Mouse (Mus musculus): ENCODE measurements around the gene Thy1. TPM values are rescaled to one million over a fixed set of nuclear protein-coding genes. Genes with fewer than 3 reads are reported as not detected.

The Thy1 gene
- total RNA-seq, 1 experiment: 10.2 TPM

GRCm38 (mm10) chr9:44029580-44030236 is 13.5 kb upstream of the Thy1 start:
- peaks cover 0 to 10% of the 10 kb centered on the region in 2 experiments; a peak in 2 of 4 replicates for H3K4me1 ChIP-seq (ENCODE audit: control insufficient read depth in 2 of 2, insufficient read depth in 2 of 2, low read length in 2 of 2, poor library complexity in 1 of 2)
- H3K4me3 ChIP-seq (ENCODE audit: insufficient read depth in 1 of 2, low read depth in 1 of 2, low read length in 2 of 2, poor library complexity in 1 of 2, severe bottlenecking in 1 of 2): no peak overlapping the region
- no peak overlapping the region for H3K9ac ChIP-seq (ENCODE audit: insufficient read depth, low read depth, low read length, poor library complexity, severe bottlenecking)
- no peak for DNase-seq (ENCODE audit: low read depth, low spot score)
- H3K9me3 ChIP-seq (ENCODE audit: control insufficient read depth, insufficient read depth, low read depth, low read length): no peaks in the 10 kb centered on the region
- no peak overlapping the region for H3K27ac ChIP-seq (ENCODE audit: insufficient read depth, low read depth, low read length, poor library complexity, severe bottlenecking)
- H3K36me3 ChIP-seq (ENCODE audit: control insufficient read depth, insufficient read depth, low read length, poor library complexity, severe bottlenecking): no peaks in the 10 kb centered on the region
- TF ChIP-seq HCFC1 (IDR thresholded peaks at IDR 0.05; ENCODE audit: borderline replicate concordance, insufficient read depth, low read length) (no peak), MAFK (IDR thresholded peaks at IDR 0.05; ENCODE audit: insufficient read depth, low read depth, low read length) (no peak), ZC3H11A (IDR thresholded peaks at IDR 0.05; ENCODE audit: borderline replicate concordance, low read depth, low read length) (no peak), CHD2 (IDR thresholded peaks at IDR 0.05; ENCODE audit: low read depth, low read length) (no peak), ZNF384 (IDR thresholded peaks at IDR 0.05; ENCODE audit: low read depth, low read length) (no peak)
- in situ Hi-C loops (cut with MboI; ENCODE audit: low sequenced_read_pairs in 2 of 2, unreplicated experiment in 2 of 2): no loop called here

GRCm38 (mm10) chr9:44030646-44031045 is 12.5 kb upstream of the Thy1 start:
- H3K4me3 ChIP-seq (ENCODE audit: insufficient read depth in 1 of 2, low read depth in 1 of 2, low read length in 2 of 2, poor library complexity in 1 of 2, severe bottlenecking in 1 of 2): no peak overlapping the region
- H3K9me3 ChIP-seq (ENCODE audit: control insufficient read depth, insufficient read depth, low read depth, low read length): no peaks in the 10 kb centered on the region
- no peak for DNase-seq (ENCODE audit: low read depth, low spot score)
- H3K4me1 ChIP-seq (ENCODE audit: control insufficient read depth in 2 of 2, insufficient read depth in 2 of 2, low read length in 2 of 2, poor library complexity in 1 of 2): peaks cover 0 to 10% of the 10 kb centered on the region in 2 experiments; a peak in 2 of 4 replicates
- in situ Hi-C loops (cut with MboI; ENCODE audit: low sequenced_read_pairs in 2 of 2, unreplicated experiment in 2 of 2): no loop called here
- no peak overlapping the region for H3K9ac ChIP-seq (ENCODE audit: insufficient read depth, low read depth, low read length, poor library complexity, severe bottlenecking)
- H3K27ac ChIP-seq (ENCODE audit: insufficient read depth, low read depth, low read length, poor library complexity, severe bottlenecking): no peak overlapping the region
- H3K36me3 ChIP-seq (ENCODE audit: control insufficient read depth, insufficient read depth, low read length, poor library complexity, severe bottlenecking): no peaks in the 10 kb centered on the region
- TF ChIP-seq MAFK (IDR thresholded peaks at IDR 0.05; ENCODE audit: insufficient read depth, low read depth, low read length) (no peak), ZNF384 (IDR thresholded peaks at IDR 0.05; ENCODE audit: low read depth, low read length) (no peak), ZC3H11A (IDR thresholded peaks at IDR 0.05; ENCODE audit: borderline replicate concordance, low read depth, low read length) (no peak), HCFC1 (IDR thresholded peaks at IDR 0.05; ENCODE audit: borderline replicate concordance, insufficient read depth, low read length) (no peak), CHD2 (IDR thresholded peaks at IDR 0.05; ENCODE audit: low read depth, low read length) (no peak)

GRCm38 (mm10) chr9:44031079-44031478 is 12.1 kb upstream of the Thy1 start:
- no peak for TF ChIP-seq HCFC1 (IDR thresholded peaks at IDR 0.05; ENCODE audit: borderline replicate concordance, insufficient read depth, low read length)
- no peak for TF ChIP-seq MAFK (IDR thresholded peaks at IDR 0.05; ENCODE audit: insufficient read depth, low read depth, low read length)
- TF ChIP-seq CHD2 (IDR thresholded peaks at IDR 0.05; ENCODE audit: low read depth, low read length): no peak
- no peak for TF ChIP-seq ZC3H11A (IDR thresholded peaks at IDR 0.05; ENCODE audit: borderline replicate concordance, low read depth, low read length)
- H3K27ac ChIP-seq (ENCODE audit: insufficient read depth, low read depth, low read length, poor library complexity, severe bottlenecking): no peak overlapping the region
- H3K4me1 ChIP-seq (ENCODE audit: control insufficient read depth in 2 of 2, insufficient read depth in 2 of 2, low read length in 2 of 2, poor library complexity in 1 of 2): peaks cover 0 to 12% of the 10 kb centered on the region in 2 experiments; a peak in 2 of 4 replicates
- H3K4me3 ChIP-seq (ENCODE audit: insufficient read depth in 1 of 2, low read depth in 1 of 2, low read length in 2 of 2, poor library complexity in 1 of 2, severe bottlenecking in 1 of 2): no peak overlapping the region
- in situ Hi-C loops (cut with MboI; ENCODE audit: low sequenced_read_pairs in 2 of 2, unreplicated experiment in 2 of 2): no loop called here
- H3K9ac ChIP-seq (ENCODE audit: insufficient read depth, low read depth, low read length, poor library complexity, severe bottlenecking): no peak overlapping the region
- no peak for DNase-seq (ENCODE audit: low read depth, low spot score)
- no peaks in the 10 kb centered on the region for H3K36me3 ChIP-seq (ENCODE audit: control insufficient read depth, insufficient read depth, low read length, poor library complexity, severe bottlenecking)
- no peaks in the 10 kb centered on the region for H3K9me3 ChIP-seq (ENCODE audit: control insufficient read depth, insufficient read depth, low read depth, low read length)

GRCm38 (mm10) chr9:44031946-44032345 is 11.2 kb upstream of the Thy1 start:
- Histone ChIP-seq H3K4me3 (ENCODE audit: insufficient read depth in 1 of 2, low read depth in 1 of 2, low read length in 2 of 2, poor library complexity in 1 of 2, severe bottlenecking in 1 of 2) (no peak overlapping the region), H3K27ac (ENCODE audit: insufficient read depth, low read depth, low read length, poor library complexity, severe bottlenecking) (no peak overlapping the region), H3K36me3 (ENCODE audit: control insufficient read depth, insufficient read depth, low read length, poor library complexity, severe bottlenecking) (no peaks in the 10 kb centered on the region), H3K9me3 (ENCODE audit: control insufficient read depth, insufficient read depth, low read depth, low read length) (no peaks in the 10 kb centered on the region), H3K4me1 (ENCODE audit: control insufficient read depth in 2 of 2, insufficient read depth in 2 of 2, low read length in 2 of 2, poor library complexity in 1 of 2) (peaks cover 0 to 15% of the 10 kb centered on the region in 2 experiments; a peak in 2 of 4 replicates), H3K9ac (ENCODE audit: insufficient read depth, low read depth, low read length, poor library complexity, severe bottlenecking) (no peak overlapping the region)
- TF ChIP-seq HCFC1 (IDR thresholded peaks at IDR 0.05; ENCODE audit: borderline replicate concordance, insufficient read depth, low read length): no peak
- no peak for TF ChIP-seq CHD2 (IDR thresholded peaks at IDR 0.05; ENCODE audit: low read depth, low read length)
- TF ChIP-seq ZC3H11A (IDR thresholded peaks at IDR 0.05; ENCODE audit: borderline replicate concordance, low read depth, low read length): no peak
- TF ChIP-seq MAFK (IDR thresholded peaks at IDR 0.05; ENCODE audit: insufficient read depth, low read depth, low read length): no peak
- no peak for TF ChIP-seq ZNF384 (IDR thresholded peaks at IDR 0.05; ENCODE audit: low read depth, low read length)
- in situ Hi-C loops (cut with MboI; ENCODE audit: low sequenced_read_pairs in 2 of 2, unreplicated experiment in 2 of 2): no loop called here
- DNase-seq (ENCODE audit: low read depth, low spot score): no peak

Measured in ES-E14 (cell line).